In the genomic region with DNA sequence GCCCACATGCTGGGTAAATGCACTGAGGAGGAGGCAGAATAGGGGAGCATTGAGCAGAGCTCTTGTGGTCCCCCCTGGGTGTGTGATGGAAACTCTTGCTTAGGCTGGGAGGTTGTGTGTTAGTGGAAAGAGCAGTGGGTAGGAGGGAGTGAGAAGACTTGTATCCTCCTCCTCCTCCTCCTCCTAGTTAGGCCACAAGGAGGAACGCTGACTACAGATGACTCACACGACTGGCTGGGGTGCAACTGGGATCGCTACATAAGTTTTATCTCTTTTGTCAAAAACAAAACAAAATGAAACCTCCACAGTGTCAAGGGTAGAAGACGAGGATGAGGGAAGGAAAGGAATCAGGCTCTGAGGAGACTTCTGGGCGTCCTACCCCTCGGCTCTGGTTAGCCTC, we compare ENCODE assay signal across 32 mouse cellular contexts. TPM values are rescaled to one million over a fixed set of nuclear protein-coding genes. Genes with fewer than 3 reads are reported as not detected.
DNase-seq lines count a peak whose midpoint lies in the region; ATAC-seq lines count a peak whose summit lies in the region.
"Had no signal": no experiment of that assay in that cellular context is flagged by ENCODE, and none has a peak within 500 bp of the region (broad histone marks: within the 10 kb centered on the region; RNA-seq: fewer than 3 reads in every experiment).

No protein-coding gene starts in this region.

- intact Hi-C loops in gastrocnemius, postnatal 14 days (cut with DNase I; ENCODE audit: low total_unique reads) = no loop called here

- no peaks in the 10 kb centered on the region for H3K27me3 ChIP-seq in midbrain, embryonic 14.5 days (ENCODE audit: control insufficient read depth, insufficient read depth, low read length)
- H3K27me3 ChIP-seq: embryonic facial prominence, embryonic 13.5 days; forebrain, embryonic 13.5 days; heart, embryonic 13.5 days; intestine, embryonic 15.5 days had no signal

- no peaks in the 10 kb centered on the region for H3K36me3 ChIP-seq in midbrain, embryonic 14.5 days (ENCODE audit: control insufficient read depth, insufficient read depth, low read length)
- H3K36me3 ChIP-seq: embryonic facial prominence, embryonic 10.5 days; embryonic facial prominence, embryonic 13.5 days; heart, embryonic 13.5 days; intestine, embryonic 15.5 days had no signal

- DNase-seq in right cerebral cortex, adult 18-20 months = peak; percentile 12
- DNase-seq in right cerebral cortex, postnatal 10 days (ENCODE audit: low spot score in 2 of 2) = no peak
- DNase-seq in induced T-regulatory cell, adult 2 months (ENCODE audit: low read depth) = peak; percentile 45
- DNase-seq in midbrain, embryonic 14.5 days = no peak
- no peak for DNase-seq in retina, postnatal 1 day
- no peak for DNase-seq in gastrocnemius, postnatal 14 days
- DNase-seq: adrenal gland, adult 8-10 months; adrenal gland, postnatal 25 days; cerebellum, adult 18-20 months; cerebellum, adult 9-10 months; cerebellum, postnatal 25 days; embryo, embryonic 11 days; gastrocnemius, postnatal 36 days; heart, postnatal 14 days; heart, postnatal 4 days; kidney, adult 11 months; kidney, adult 8-10 months had no signal

- peak; percentile 43 for ATAC-seq in CD4-positive, CD25-positive, alpha-beta regulatory T cell, adult 4 months
- ATAC-seq in midbrain, embryonic 14.5 days (ENCODE audit: low FRiP score, low TSS enrichment) = no peak
- ATAC-seq: forebrain, embryonic 13.5 days; forebrain, embryonic 16.5 days; hindbrain, postnatal 0 days; intestine, embryonic 15.5 days had no signal

- H3K9ac ChIP-seq in midbrain, embryonic 14.5 days (replicated peaks; ENCODE audit: low read length) = no peak overlapping the region
- H3K9ac ChIP-seq: embryonic facial prominence, embryonic 13.5 days; forebrain, embryonic 13.5 days; heart, embryonic 13.5 days; hindbrain, embryonic 14.5 days; intestine, embryonic 15.5 days had no signal

- no peak overlapping the region for H3K4me3 ChIP-seq in midbrain, embryonic 14.5 days (replicated peaks; ENCODE audit: low read depth, low read length)
- H3K4me3 ChIP-seq: embryonic facial prominence, embryonic 10.5 days; embryonic facial prominence, embryonic 13.5 days; erythroblast, embryonic 14.5 days; forebrain, embryonic 13.5 days; heart, embryonic 13.5 days; intestine, embryonic 15.5 days had no signal

- H3K27ac ChIP-seq in midbrain, embryonic 14.5 days (replicated peaks; ENCODE audit: low read depth, low read length) = no peak overlapping the region
- H3K27ac ChIP-seq: embryonic facial prominence, embryonic 10.5 days; embryonic facial prominence, embryonic 13.5 days; forebrain, embryonic 13.5 days; heart, embryonic 13.5 days; hindbrain, embryonic 14.5 days; hindbrain, postnatal 0 days; intestine, embryonic 15.5 days had no signal

- no peaks in the 10 kb centered on the region for H3K4me1 ChIP-seq in midbrain, embryonic 14.5 days (ENCODE audit: control insufficient read depth, insufficient read depth, low read length)
- H3K4me1 ChIP-seq: embryonic facial prominence, embryonic 10.5 days; embryonic facial prominence, embryonic 13.5 days; intestine, embryonic 15.5 days had no signal

- WGBS in midbrain, embryonic 14.5 days = 95% methylated on average over 6 of the region's 6 CpGs

- H3K4me2 ChIP-seq in midbrain, embryonic 14.5 days (ENCODE audit: low read length) = no peak overlapping the region
- H3K4me2 ChIP-seq: embryonic facial prominence, embryonic 13.5 days; forebrain, embryonic 13.5 days; heart, embryonic 13.5 days; hindbrain, embryonic 14.5 days; intestine, embryonic 15.5 days had no signal

- no peaks in the 10 kb centered on the region for H3K9me3 ChIP-seq in midbrain, embryonic 14.5 days (ENCODE audit: control insufficient read depth, low read length)
- H3K9me3 ChIP-seq: embryonic facial prominence, embryonic 10.5 days; embryonic facial prominence, embryonic 13.5 days; forebrain, embryonic 13.5 days; heart, embryonic 13.5 days; intestine, embryonic 15.5 days had no signal

RNA-seq across cellular contexts. Expression of gene Ifng, which starts 2.2 kb away (rescaled TPM):
- 10 to 100 TPM in 1 of 2 experiments, 1 to 10 TPM in 1; 5.5 to 10.6 TPM for polyA plus RNA-seq in CD4-positive, CD25-positive, alpha-beta regulatory T cell, adult 4 months (2017; shearing (Covaris generic))
- not detected in 2 replicates for polyA plus RNA-seq in midbrain, embryonic 14.5 days (2014; fragmentation: Nextera tagmentation; extraction: Ambion mirVana)
- not detected for total RNA-seq in gastrocnemius, postnatal 14 days (2021)
- total RNA-seq: adrenal gland, postnatal 25 days; gastrocnemius, adult 8-10 months; gastrocnemius, postnatal 36 days; granulocyte monocyte progenitor cell, adult 5-6 weeks; heart, postnatal 14 days; heart, postnatal 4 days; MEL had no signal
- polyA plus RNA-seq: embryonic facial prominence, embryonic 10.5 days; embryonic facial prominence, embryonic 13.5 days; erythroblast, embryonic 14.5 days; forebrain, embryonic 13.5 days; forebrain, embryonic 16.5 days; heart, embryonic 13.5 days; heart, embryonic 16.5 days; hindbrain, embryonic 11.5 days; hindbrain, embryonic 14.5 days; hindbrain, postnatal 0 days; intestine, embryonic 15.5 days had no signal

Comparison
In these comparisons a context has a peak if more than half of its experiments do, and no peak if none do; other contexts are left out.
1. DNase-seq: peak in right cerebral cortex, adult 18-20 months (single experiment) and induced T-regulatory cell, adult 2 months (single experiment); none in right cerebral cortex, postnatal 10 days (0 of 2), midbrain, embryonic 14.5 days (single experiment), retina, postnatal 1 day (single experiment) and gastrocnemius, postnatal 14 days (single experiment).